Mouse (Mus musculus): ENCODE data around the gene Pacsin2. TPM values are rescaled to one million over a fixed set of nuclear protein-coding genes. Genes with fewer than 3 reads are reported as not detected.

Pacsin2 gene
- polyA plus RNA-seq, 1 experiment from 2014 or later, result 24.3 TPM

DNA sequence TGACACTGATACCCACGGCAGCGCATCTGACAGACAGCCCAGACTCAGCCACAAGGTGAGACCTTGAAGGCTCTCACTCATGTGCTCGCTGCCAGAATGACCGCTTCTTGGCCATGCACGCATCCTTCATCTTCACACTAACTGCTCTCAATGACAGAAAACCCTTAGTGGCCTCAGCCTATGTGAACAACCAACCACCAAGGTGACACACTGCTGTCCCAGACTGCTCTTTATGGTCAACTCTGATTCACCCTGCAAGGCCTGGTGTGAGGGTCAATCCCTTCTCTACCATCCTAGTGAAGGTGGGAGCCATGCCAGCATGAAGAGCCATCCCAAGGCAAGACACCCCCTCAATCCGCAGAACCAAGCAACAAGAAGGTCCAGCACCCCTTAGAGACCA is 46.5 kb downstream of the Pacsin2 start:
- no peak for DNase-seq
- 93% methylated on average over 6 of the region's 6 CpGs for WGBS (ENCODE audit: insufficient replicate concordance)
- ATAC-seq, result no peak
- peaks cover 36% of the 10 kb centered on the region for H3K4me1 ChIP-seq (ENCODE audit: insufficient read depth)
- no peaks in the 10 kb centered on the region for H3K27me3 ChIP-seq (ENCODE audit: insufficient read depth, low read length)
- H3K4me3 ChIP-seq (ENCODE audit: low read depth, low read length), result no peak overlapping the region
- TF ChIP-seq CTCF (IDR thresholded peaks at IDR 0.05; ENCODE audit: low read depth) (no peak), EP300 (IDR thresholded peaks at IDR 0.05; ENCODE audit: low read depth) (no peak)
- H3K9ac ChIP-seq (replicated peaks), result no peak overlapping the region
- H3K4me2 ChIP-seq (ENCODE audit: low read depth, low read length), result no peak overlapping the region
- no peaks in the 10 kb centered on the region for H3K36me3 ChIP-seq (replicated peaks; ENCODE audit: insufficient read depth, low read length)
- no peak overlapping the region for H3K27ac ChIP-seq (ENCODE audit: low read depth)
- H3K9me3 ChIP-seq (ENCODE audit: low read length), result no peaks in the 10 kb centered on the region

DNA sequence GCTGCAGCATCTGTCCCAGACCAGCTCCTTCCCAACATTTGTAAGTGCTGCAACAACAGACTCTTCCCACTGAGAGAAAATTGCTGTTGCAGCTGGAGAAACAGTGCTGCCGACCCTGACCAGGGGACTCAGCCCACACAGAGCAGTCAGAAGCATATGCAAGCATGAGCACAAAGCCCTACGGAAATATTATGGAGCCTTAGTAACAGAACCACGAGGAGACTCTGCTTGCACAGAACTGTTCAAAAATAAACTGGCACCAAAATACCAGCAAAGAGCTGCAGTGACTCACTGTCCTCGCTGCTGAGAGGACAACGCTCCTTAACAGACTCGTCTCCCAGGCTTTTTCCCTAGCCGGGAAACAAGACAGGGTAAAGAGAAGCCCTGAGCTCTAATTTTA is 47.0 kb downstream of the Pacsin2 start:
- H3K9me3 ChIP-seq (ENCODE audit: low read length), result no peaks in the 10 kb centered on the region

DNA sequence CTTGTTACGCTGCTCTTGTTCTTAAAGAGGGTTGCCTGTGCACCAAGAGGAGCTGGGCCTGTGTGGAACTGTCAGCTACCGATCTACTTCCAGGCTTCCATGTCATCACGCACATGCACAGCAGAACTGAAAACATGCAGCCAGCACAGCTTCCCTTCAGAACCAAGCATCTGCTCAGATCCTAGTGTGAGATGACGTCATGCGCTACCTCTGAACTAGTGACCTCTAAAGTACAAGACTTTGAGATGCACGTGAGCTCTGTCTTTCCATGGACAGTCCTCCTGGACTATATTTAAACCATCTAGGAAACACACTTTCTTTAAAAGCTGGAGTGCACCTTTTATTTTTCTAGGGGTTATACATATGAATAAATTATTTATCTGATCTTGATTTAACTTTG is 49.0 kb downstream of the Pacsin2 start:
- Histone ChIP-seq H3K4me3 (ENCODE audit: low read depth, low read length) (no peak overlapping the region), H3K9me3 (ENCODE audit: low read length) (no peaks in the 10 kb centered on the region), H3K4me2 (ENCODE audit: low read depth, low read length) (no peak overlapping the region), H3K4me1 (ENCODE audit: insufficient read depth) (peaks cover 32% of the 10 kb centered on the region), H3K9ac (replicated peaks) (no peak overlapping the region), H3K27ac (ENCODE audit: low read depth) (no peak overlapping the region), H3K27me3 (ENCODE audit: insufficient read depth, low read length) (no peaks in the 10 kb centered on the region), H3K36me3 (replicated peaks; ENCODE audit: insufficient read depth, low read length) (no peaks in the 10 kb centered on the region)
- TF ChIP-seq CTCF (IDR thresholded peaks at IDR 0.05; ENCODE audit: low read depth) (no peak), EP300 (IDR thresholded peaks at IDR 0.05; ENCODE audit: low read depth) (no peak)
- ATAC-seq (no peak), DNase-seq (no peak)
- WGBS (ENCODE audit: insufficient replicate concordance), result 82% methylated on average over 6 of the region's 6 CpGs

More for the DNA sequence above, 47.0 kb downstream of the Pacsin2 start:
- DNase-seq (no peak), ATAC-seq (no peak)
- no peak for TF ChIP-seq CTCF (IDR thresholded peaks at IDR 0.05; ENCODE audit: low read depth)
- no peak for TF ChIP-seq EP300 (IDR thresholded peaks at IDR 0.05; ENCODE audit: low read depth)
- no peak overlapping the region for H3K27ac ChIP-seq (ENCODE audit: low read depth)
- WGBS (ENCODE audit: insufficient replicate concordance), result 74% methylated on average over 7 of the region's 7 CpGs
- H3K36me3 ChIP-seq (replicated peaks; ENCODE audit: insufficient read depth, low read length), result no peaks in the 10 kb centered on the region
- H3K27me3 ChIP-seq (ENCODE audit: insufficient read depth, low read length), result no peaks in the 10 kb centered on the region
- H3K9ac ChIP-seq (replicated peaks), result no peak overlapping the region
- H3K4me1 ChIP-seq (ENCODE audit: insufficient read depth), result peaks cover 33% of the 10 kb centered on the region
- no peak overlapping the region for H3K4me3 ChIP-seq (ENCODE audit: low read depth, low read length)
- no peak overlapping the region for H3K4me2 ChIP-seq (ENCODE audit: low read depth, low read length)

DNA sequence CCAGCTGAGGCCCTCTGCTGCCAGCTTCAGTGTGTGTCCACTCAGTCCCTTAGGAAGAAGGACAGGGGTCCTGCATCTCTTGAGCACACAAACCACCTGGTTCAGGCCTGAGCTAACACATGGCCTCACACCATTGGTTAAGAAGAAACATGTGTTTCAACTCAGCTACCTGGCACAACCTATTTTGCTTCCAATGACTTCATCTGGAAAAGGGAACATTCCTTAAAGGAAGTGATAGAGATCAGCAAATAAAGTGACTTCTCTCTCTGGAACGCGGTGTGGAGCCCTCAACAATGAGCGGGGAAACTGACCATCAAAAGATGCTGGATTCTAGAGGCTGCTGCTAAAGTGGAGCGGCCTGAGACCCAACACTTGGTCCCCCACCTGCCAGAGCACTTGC is 52.8 kb downstream of the Pacsin2 start:
- H3K9ac ChIP-seq (replicated peaks), result no peak overlapping the region
- TF ChIP-seq EP300 (IDR thresholded peaks at IDR 0.05; ENCODE audit: low read depth) (no peak), CTCF (IDR thresholded peaks at IDR 0.05; ENCODE audit: low read depth) (no peak)
- 67% methylated on average over 4 of the region's 4 CpGs for WGBS (ENCODE audit: insufficient replicate concordance)
- H3K4me3 ChIP-seq (ENCODE audit: low read depth, low read length), result no peak overlapping the region
- H3K4me2 ChIP-seq (ENCODE audit: low read depth, low read length), result no peak overlapping the region
- no peaks in the 10 kb centered on the region for H3K27me3 ChIP-seq (ENCODE audit: insufficient read depth, low read length)
- H3K4me1 ChIP-seq (ENCODE audit: insufficient read depth), result peaks cover 20% of the 10 kb centered on the region
- H3K27ac ChIP-seq (ENCODE audit: low read depth), result no peak overlapping the region
- H3K9me3 ChIP-seq (ENCODE audit: low read length), result no peaks in the 10 kb centered on the region
- DNase-seq, result no peak
- no peak for ATAC-seq
- no peaks in the 10 kb centered on the region for H3K36me3 ChIP-seq (replicated peaks; ENCODE audit: insufficient read depth, low read length)

DNA sequence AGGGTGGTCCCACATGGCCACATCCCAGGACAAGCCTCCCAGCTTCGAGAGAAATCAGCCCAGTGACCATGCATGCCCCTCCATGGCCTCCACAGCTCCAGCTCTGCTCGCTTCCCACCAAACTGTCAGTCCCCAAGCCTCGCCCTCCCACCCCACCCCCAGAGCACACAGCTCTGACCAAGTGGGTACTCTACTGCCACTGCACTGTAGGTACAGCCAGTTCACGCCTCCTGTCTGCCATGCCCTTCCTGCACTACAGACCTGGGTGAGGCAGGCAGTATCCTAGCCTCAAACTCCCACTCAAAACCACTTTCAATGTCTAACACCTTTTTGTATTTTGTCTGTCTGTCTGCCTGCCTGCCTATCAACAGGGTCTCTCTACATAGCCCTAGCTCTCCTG is 53.7 kb downstream of the Pacsin2 start:
- Histone ChIP-seq H3K9ac (replicated peaks) (no peak overlapping the region), H3K36me3 (replicated peaks; ENCODE audit: insufficient read depth, low read length) (no peaks in the 10 kb centered on the region), H3K27me3 (ENCODE audit: insufficient read depth, low read length) (no peaks in the 10 kb centered on the region), H3K4me1 (ENCODE audit: insufficient read depth) (peaks cover 20% of the 10 kb centered on the region), H3K4me2 (ENCODE audit: low read depth, low read length) (no peak overlapping the region), H3K4me3 (ENCODE audit: low read depth, low read length) (no peak overlapping the region), H3K27ac (ENCODE audit: low read depth) (no peak overlapping the region; the same call in 1 of the 2 replicates), H3K9me3 (ENCODE audit: low read length) (no peaks in the 10 kb centered on the region)
- no peak for DNase-seq
- TF ChIP-seq EP300 (IDR thresholded peaks at IDR 0.05; ENCODE audit: low read depth) (no peak), CTCF (IDR thresholded peaks at IDR 0.05; ENCODE audit: low read depth) (no peak)
- WGBS (ENCODE audit: insufficient replicate concordance), result 84% methylated on average over 4 of the region's 4 CpGs
- ATAC-seq, result no peak

DNA sequence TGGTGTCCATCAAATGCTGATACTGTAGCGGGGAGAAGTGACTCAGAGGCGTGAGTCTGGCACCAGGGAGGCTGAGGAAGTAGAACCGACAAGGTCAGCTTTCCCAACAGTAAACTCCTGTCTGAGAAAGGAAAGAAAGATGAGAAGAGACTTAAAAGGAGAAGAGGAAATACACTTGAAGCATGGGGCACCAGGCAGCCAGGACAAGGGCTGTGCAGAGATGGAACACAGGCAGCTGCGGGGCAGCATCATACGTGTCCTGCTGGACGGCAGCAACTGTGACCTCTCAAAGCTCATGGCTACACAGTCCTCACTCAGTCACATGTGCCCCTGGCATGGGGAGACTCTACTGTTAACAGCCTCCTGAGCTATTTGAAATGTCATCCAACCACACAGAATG is 54.1 kb downstream of the Pacsin2 start:
- no peak overlapping the region for H3K4me3 ChIP-seq (ENCODE audit: low read depth, low read length)
- no peaks in the 10 kb centered on the region for H3K27me3 ChIP-seq (ENCODE audit: insufficient read depth, low read length)
- no peak for TF ChIP-seq CTCF (IDR thresholded peaks at IDR 0.05; ENCODE audit: low read depth)
- ATAC-seq (no peak), DNase-seq (no peak)
- no peak overlapping the region for H3K9ac ChIP-seq (replicated peaks)
- H3K4me1 ChIP-seq (ENCODE audit: insufficient read depth), result peaks cover 20% of the 10 kb centered on the region
- no peak overlapping the region; the same call in 1 of the 2 replicates for H3K27ac ChIP-seq (ENCODE audit: low read depth)
- H3K4me2 ChIP-seq (ENCODE audit: low read depth, low read length), result no peak overlapping the region
- H3K36me3 ChIP-seq (replicated peaks; ENCODE audit: insufficient read depth, low read length), result no peaks in the 10 kb centered on the region
- H3K9me3 ChIP-seq (ENCODE audit: low read length), result no peaks in the 10 kb centered on the region
- 50% methylated on average over 6 of the region's 6 CpGs for WGBS (ENCODE audit: insufficient replicate concordance)

Measured in liver, postnatal 0 days (tissue).